Mouse (Mus musculus) bone marrow, adult 2 months (tissue): ENCODE data around the gene Tuba3b.

ENCODE experiments used
- CTCF ChIP-seq: fragments of 200-500 bp; IDR thresholded peaks from 2 replicates; pipeline ENCODE4 v1.5.1; 2011; ENCODE audit warnings: low read length, control low read depth; ENCODE audit not compliant: control insufficient read depth, insufficient read depth
- POLR2A ChIP-seq: fragments of 200-500 bp; IDR thresholded peaks from 2 replicates; pipeline ENCODE4 v1.6.1; 2011; ENCODE audit warnings: low read depth, mild to moderate bottlenecking, control low read depth, low read length, borderline replicate concordance; ENCODE audit not compliant: control insufficient read depth

DNA sequence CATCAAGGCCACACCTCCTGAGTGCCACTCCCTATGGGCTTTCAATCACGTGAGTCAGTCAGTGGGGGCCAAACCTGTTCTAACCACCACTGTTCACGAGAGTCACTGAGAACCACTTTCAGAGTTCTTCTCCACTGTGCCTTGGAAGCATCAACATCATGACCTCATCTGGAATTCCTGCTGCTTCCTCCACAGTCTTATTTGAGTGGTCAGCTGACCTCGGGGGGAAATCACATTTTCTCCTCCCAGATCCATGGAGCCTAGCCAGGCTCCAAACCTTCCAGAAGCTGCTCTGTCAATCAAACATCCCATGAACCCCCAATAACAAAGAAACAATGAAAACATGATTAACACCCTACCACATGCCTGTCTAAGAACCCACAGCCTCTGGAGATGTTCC is 52.1 kb downstream of the Tuba3b start:
- no peak for TF ChIP-seq CTCF
- TF ChIP-seq POLR2A, result no peak
